Mouse (Mus musculus): Measurements from ENCODE around the gene Prpsap2. TPM values are rescaled to one million over a fixed set of nuclear protein-coding genes. Genes with fewer than 3 reads are reported as not detected.

Prpsap2 gene
- polyA plus RNA-seq, 1 experiment from 2014 or later: 49.8 TPM

GRCm38 (mm10) chr11:61744460-61744859 lies 17.4 kb downstream of the Prpsap2 start:
- WGBS: 76% methylated on average over 3 of the region's 3 CpGs
- Histone ChIP-seq H3K27me3 (replicated peaks) (no peaks in the 10 kb centered on the region), H3K4me1 (no peaks in the 10 kb centered on the region), H3K9me3 (replicated peaks) (no peaks in the 10 kb centered on the region), H3K36me3 (peaks cover 58% of the 10 kb centered on the region), H3K27ac (replicated peaks) (no peak overlapping the region), H3K9ac (replicated peaks) (no peak overlapping the region), H3K4me2 (no peak overlapping the region), H3K4me3 (replicated peaks) (no peak overlapping the region)
- no peak for ATAC-seq (ENCODE audit: low FRiP score)

- Histone ChIP-seq H3K27me3 (replicated peaks) (no peaks in the 10 kb centered on the region), H3K4me3 (replicated peaks) (no peak overlapping the region), H3K27ac (replicated peaks) (no peak overlapping the region), H3K9ac (replicated peaks) (no peak overlapping the region), H3K36me3 (peaks cover 59% of the 10 kb centered on the region), H3K4me1 (no peaks in the 10 kb centered on the region), H3K9me3 (replicated peaks) (no peaks in the 10 kb centered on the region), H3K4me2 (no peak overlapping the region)
- 77% methylated on average over 3 of the region's 3 CpGs for WGBS
- ATAC-seq (ENCODE audit: low FRiP score): no peak
Observed at GRCm38 (mm10) chr11:61743768-61744167, 18.1 kb downstream of the Prpsap2 start.

- Histone ChIP-seq H3K4me2 (no peak overlapping the region), H3K9me3 (replicated peaks) (no peaks in the 10 kb centered on the region), H3K4me3 (replicated peaks) (no peak overlapping the region), H3K4me1 (no peaks in the 10 kb centered on the region), H3K27me3 (replicated peaks) (no peaks in the 10 kb centered on the region), H3K9ac (replicated peaks) (no peak overlapping the region), H3K27ac (replicated peaks) (no peak overlapping the region), H3K36me3 (peaks cover 73% of the 10 kb centered on the region)
- no peak for ATAC-seq (ENCODE audit: low FRiP score)
- WGBS: 96% methylated on average over 1 of the region's 1 CpGs
Observed at GRCm38 (mm10) chr11:61740500-61740899, 21.4 kb downstream of the Prpsap2 start.

- Histone ChIP-seq H3K4me3 (replicated peaks) (no peak overlapping the region), H3K4me2 (no peak overlapping the region), H3K27ac (replicated peaks) (no peak overlapping the region), H3K9ac (replicated peaks) (no peak overlapping the region), H3K4me1 (no peaks in the 10 kb centered on the region), H3K27me3 (replicated peaks) (no peaks in the 10 kb centered on the region), H3K9me3 (replicated peaks) (no peaks in the 10 kb centered on the region), H3K36me3 (peaks cover 85% of the 10 kb centered on the region)
- no peak for ATAC-seq (ENCODE audit: low FRiP score)
- WGBS: 96% methylated on average over 1 of the region's 1 CpGs
Observed at GRCm38 (mm10) chr11:61737290-61737689, 24.6 kb downstream of the Prpsap2 start.

- 91% methylated on average over 7 of the region's 7 CpGs for WGBS
Observed at GRCm38 (mm10) chr11:61732672-61733071, 29.2 kb downstream of the Prpsap2 start.

GRCm38 (mm10) chr11:61728037-61728436 lies 33.9 kb downstream of the Prpsap2 start:
- 74% methylated on average over 2 of the region's 2 CpGs for WGBS

More at GRCm38 (mm10) chr11:61732672-61733071, 29.2 kb downstream of the Prpsap2 start:
- ATAC-seq (ENCODE audit: low FRiP score): no peak
- no peaks in the 10 kb centered on the region for H3K4me1 ChIP-seq
- no peak overlapping the region for H3K4me3 ChIP-seq (replicated peaks)
- H3K27ac ChIP-seq (replicated peaks): no peak overlapping the region
- H3K9ac ChIP-seq (replicated peaks): no peak overlapping the region
- H3K36me3 ChIP-seq: peaks cover 75% of the 10 kb centered on the region
- H3K9me3 ChIP-seq (replicated peaks): no peaks in the 10 kb centered on the region
- no peaks in the 10 kb centered on the region for H3K27me3 ChIP-seq (replicated peaks)
- no peak overlapping the region for H3K4me2 ChIP-seq

GRCm38 (mm10) chr11:61722077-61722476 lies 39.8 kb downstream of the Prpsap2 start:
- 67% methylated on average over 5 of the region's 5 CpGs for WGBS
- peaks cover 7% of the 10 kb centered on the region; the same call in 1 of the 2 replicates for H3K36me3 ChIP-seq
- H3K4me2 ChIP-seq: no peak overlapping the region
- H3K27me3 ChIP-seq (replicated peaks): no peaks in the 10 kb centered on the region
- no peaks in the 10 kb centered on the region for H3K9me3 ChIP-seq (replicated peaks)
- H3K4me1 ChIP-seq: 0 out of 2 replicates have a peak, but pooled peaks cover 5% of the 10 kb centered on the region
- H3K27ac ChIP-seq (replicated peaks): no peak overlapping the region
- no peak overlapping the region for H3K9ac ChIP-seq (replicated peaks)
- no peak for ATAC-seq (ENCODE audit: low FRiP score)
- no peak overlapping the region for H3K4me3 ChIP-seq (replicated peaks)

More at GRCm38 (mm10) chr11:61728037-61728436, 33.9 kb downstream of the Prpsap2 start:
- no peak overlapping the region for H3K9ac ChIP-seq (replicated peaks)
- ATAC-seq (ENCODE audit: low FRiP score): no peak
- peaks cover 48% of the 10 kb centered on the region for H3K36me3 ChIP-seq
- H3K27me3 ChIP-seq (replicated peaks): no peaks in the 10 kb centered on the region
- H3K4me3 ChIP-seq (replicated peaks): no peak overlapping the region
- H3K4me1 ChIP-seq: no peaks in the 10 kb centered on the region
- no peak overlapping the region for H3K4me2 ChIP-seq
- H3K27ac ChIP-seq (replicated peaks): no peak overlapping the region
- H3K9me3 ChIP-seq (replicated peaks): no peaks in the 10 kb centered on the region

- 0 out of 2 replicates have a peak, but pooled peaks cover 5% of the 10 kb centered on the region for H3K4me1 ChIP-seq
- 84% methylated on average over 3 of the region's 3 CpGs for WGBS
- H3K4me3 ChIP-seq (replicated peaks): no peak within 1 kb of the TSS
- H3K36me3 ChIP-seq: no peaks in the 10 kb centered on the region
- H3K9ac ChIP-seq (replicated peaks): no peak within 1 kb of the TSS
- no peak within 1 kb of the TSS for H3K4me2 ChIP-seq
- ATAC-seq (ENCODE audit: low FRiP score): no peak
- no peak within 1 kb of the TSS for H3K27ac ChIP-seq (replicated peaks)
- H3K27me3 ChIP-seq (replicated peaks): no peaks in the 10 kb centered on the region
- no peaks in the 10 kb centered on the region for H3K9me3 ChIP-seq (replicated peaks)
Observed at GRCm38 (mm10) chr11:61720636-61721035, 41.3 kb downstream of the Prpsap2 start, which contains the start of gene Slc5a10. Gene Slc5a10, minus strand, starts transcription at chr11:61720826.

- 50% methylated on average over 8 of the region's 8 CpGs for WGBS
- Histone ChIP-seq H3K4me2 (no peak overlapping the region), H3K4me1 (0 out of 2 replicates have a peak, but pooled peaks cover 5% of the 10 kb centered on the region), H3K9ac (replicated peaks) (no peak overlapping the region), H3K4me3 (replicated peaks) (no peak overlapping the region), H3K36me3 (no peaks in the 10 kb centered on the region), H3K9me3 (replicated peaks) (no peaks in the 10 kb centered on the region), H3K27me3 (replicated peaks) (no peaks in the 10 kb centered on the region), H3K27ac (replicated peaks) (no peak overlapping the region)
- no peak for ATAC-seq (ENCODE audit: low FRiP score)
Observed at GRCm38 (mm10) chr11:61719826-61720225, 42.1 kb downstream of the Prpsap2 start.

- Histone ChIP-seq H3K27me3 (replicated peaks) (no peaks in the 10 kb centered on the region), H3K27ac (replicated peaks) (no peak overlapping the region), H3K4me1 (0 out of 2 replicates have a peak, but pooled peaks cover 7% of the 10 kb centered on the region), H3K4me3 (replicated peaks) (no peak overlapping the region), H3K9ac (replicated peaks) (no peak overlapping the region), H3K36me3 (no peaks in the 10 kb centered on the region), H3K9me3 (replicated peaks) (no peaks in the 10 kb centered on the region), H3K4me2 (no peak overlapping the region)
- no peak for ATAC-seq (ENCODE audit: low FRiP score)
- WGBS: 52% methylated on average over 3 of the region's 3 CpGs
Observed at GRCm38 (mm10) chr11:61719387-61719786, 42.5 kb downstream of the Prpsap2 start.

GRCm38 (mm10) chr11:61717990-61718389 lies 43.9 kb downstream of the Prpsap2 start:
- 0 out of 2 replicates have a peak, but pooled peaks cover 7% of the 10 kb centered on the region for H3K4me1 ChIP-seq
- H3K9me3 ChIP-seq (replicated peaks): no peaks in the 10 kb centered on the region
- no peak overlapping the region for H3K9ac ChIP-seq (replicated peaks)
- no peak for ATAC-seq (ENCODE audit: low FRiP score)
- H3K4me3 ChIP-seq (replicated peaks): no peak overlapping the region
- H3K27ac ChIP-seq (replicated peaks): no peak overlapping the region
- no peaks in the 10 kb centered on the region for H3K36me3 ChIP-seq
- WGBS: 69% methylated on average over 5 of the region's 5 CpGs
- no peaks in the 10 kb centered on the region for H3K27me3 ChIP-seq (replicated peaks)
- H3K4me2 ChIP-seq: no peak overlapping the region

GRCm38 (mm10) chr11:61715130-61715529 lies 46.8 kb downstream of the Prpsap2 start:
- H3K4me3 ChIP-seq (replicated peaks): no peak overlapping the region
- ATAC-seq (ENCODE audit: low FRiP score): no peak; the same call in 1 of the 2 replicates
- H3K36me3 ChIP-seq: no peaks in the 10 kb centered on the region
- H3K9me3 ChIP-seq (replicated peaks): no peaks in the 10 kb centered on the region
- no peak overlapping the region for H3K27ac ChIP-seq (replicated peaks)
- no peak overlapping the region for H3K4me2 ChIP-seq
- no peak overlapping the region for H3K9ac ChIP-seq (replicated peaks)
- WGBS: 55% methylated on average over 6 of the region's 6 CpGs
- no peaks in the 10 kb centered on the region for H3K27me3 ChIP-seq (replicated peaks)
- 0 out of 2 replicates have a peak, but pooled peaks cover 7% of the 10 kb centered on the region for H3K4me1 ChIP-seq

Measured in neural tube, embryonic 15.5 days (tissue).